In the genomic region with DNA sequence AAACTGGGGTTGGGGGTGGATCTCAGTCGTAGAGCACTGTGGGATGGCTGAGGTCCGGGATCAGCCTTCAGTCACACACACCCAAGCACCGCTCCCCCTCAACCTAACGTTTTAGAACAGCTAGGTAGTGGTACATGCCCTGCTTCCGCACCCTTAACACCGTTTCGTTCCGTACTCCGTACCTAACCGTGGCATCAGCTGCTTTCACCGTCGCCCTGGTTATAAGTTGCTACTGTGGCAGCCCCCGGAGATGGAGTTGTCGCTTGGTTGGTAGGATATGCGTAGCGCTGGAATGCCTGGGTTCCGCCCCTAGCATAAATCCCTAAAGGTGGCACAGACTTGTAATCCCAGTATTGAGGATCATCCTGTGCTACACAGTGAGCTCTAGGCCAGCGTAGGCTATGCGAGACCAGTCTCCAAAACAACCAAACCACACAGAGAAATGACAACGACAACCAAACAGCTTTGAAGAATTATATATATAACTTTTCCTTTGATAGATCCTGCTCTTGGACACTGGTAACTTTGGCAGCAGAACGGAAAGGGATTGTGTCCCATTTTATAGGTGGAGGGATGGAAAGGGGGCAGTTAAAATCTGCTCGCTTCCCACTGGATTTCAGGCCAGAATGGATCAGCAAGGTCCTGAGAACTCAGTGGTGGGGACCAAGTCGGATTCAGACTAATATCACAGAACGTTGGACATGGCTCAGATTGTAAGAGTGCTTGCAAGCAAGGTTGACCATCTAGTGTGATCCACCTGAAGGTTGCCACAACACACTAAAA, we compare ENCODE assay signal across 8 mouse cellular contexts. TPM values are rescaled to one million over a fixed set of nuclear protein-coding genes. Genes with fewer than 3 reads are reported as not detected.
DNase-seq lines count a peak whose midpoint lies in the region; ATAC-seq and TF ChIP-seq lines count a peak whose summit lies in the region.

A gene (minus strand): TSS at position 207 of the 783 bp plus-strand sequence.

- DNase-seq in cerebellum, postnatal 25 days: peak; percentile 43 to 49
- DNase-seq in cerebellum, adult 18-20 months: no peak
- peak; percentile 31 to 40 for DNase-seq in B cell, adult 2 months
- DNase-seq in left cerebral cortex, postnatal 14 days (ENCODE audit: low spot score in 2 of 2): no peak
- DNase-seq in midbrain, embryonic 11.5 days (ENCODE audit: low spot score, missing footprints): peak; percentile 92
- peak; percentile 46 for DNase-seq in thymus, postnatal 0 days (ENCODE audit: low spot score)

- ATAC-seq in heart, embryonic 12.5 days (ENCODE audit: insufficient number of reproducible peaks, low FRiP score): 0 out of 2 replicates have a peak, but pooled peaks have one; percentile 16
- no peak for ATAC-seq in midbrain, embryonic 11.5 days (ENCODE audit: low FRiP score)

- TF ChIP-seq CTCF in bone marrow, adult 2 months (IDR thresholded peaks at IDR 0.05; ENCODE audit: control insufficient read depth, insufficient read depth, low read length): no peak

- no peaks in the 10 kb centered on the region; the same call in 1 of the 2 replicates for H3K4me1 ChIP-seq in bone marrow, adult 2 months (ENCODE audit: control insufficient read depth, insufficient read depth, low read length)
- no peaks in the 10 kb centered on the region for H3K4me1 ChIP-seq in heart, embryonic 12.5 days (replicated peaks)
- H3K4me1 ChIP-seq in midbrain, embryonic 11.5 days (ENCODE audit: control insufficient read depth, insufficient read depth, low read length): peaks cover 5% of the 10 kb centered on the region; the same call in 1 of the 2 replicates

- no peaks in the 10 kb centered on the region for H3K9me3 ChIP-seq in heart, embryonic 12.5 days (replicated peaks)
- no peaks in the 10 kb centered on the region for H3K9me3 ChIP-seq in midbrain, embryonic 11.5 days (ENCODE audit: control insufficient read depth, low read length)

- peak within 1 kb of the TSS; percentile 85 for H3K4me2 ChIP-seq in heart, embryonic 12.5 days
- peak within 1 kb of the TSS; percentile 87 for H3K4me2 ChIP-seq in midbrain, embryonic 11.5 days

- intact Hi-C loops in left cerebral cortex, postnatal 14 days (cut with DNase I): loop anchor here (5.0 kb wide), 2 partner anchors 44 to 69 kb away; no protein-coding TSS in a partner anchor

- 6% methylated on average over 24 of the region's 24 CpGs for WGBS in bone marrow, adult 2 months
- 7% methylated on average over 24 of the region's 24 CpGs for WGBS in heart, embryonic 12.5 days
- 8% methylated on average over 24 of the region's 24 CpGs for WGBS in midbrain, embryonic 11.5 days

- H3K27ac ChIP-seq in bone marrow, adult 2 months (ENCODE audit: control insufficient read depth, insufficient read depth, low read depth, low read length, poor library complexity): no peak within 1 kb of the TSS
- H3K27ac ChIP-seq in heart, embryonic 12.5 days (ENCODE audit: poor library complexity, severe bottlenecking): 0 out of 2 replicates have a peak within 1 kb of the TSS, but pooled peaks have one; percentile 16
- H3K27ac ChIP-seq in midbrain, embryonic 11.5 days (ENCODE audit: low read depth, low read length): no peak within 1 kb of the TSS

- no peak for TF ChIP-seq POLR2A in bone marrow, adult 2 months (IDR thresholded peaks at IDR 0.05; ENCODE audit: borderline replicate concordance, control insufficient read depth, low read depth, low read length)

- peak within 1 kb of the TSS; percentile 75 for H3K4me3 ChIP-seq in bone marrow, adult 2 months (replicated peaks; ENCODE audit: control insufficient read depth, low read depth, low read length)
- peak within 1 kb of the TSS; percentile 65 for H3K4me3 ChIP-seq in heart, embryonic 12.5 days
- H3K4me3 ChIP-seq in midbrain, embryonic 11.5 days (ENCODE audit: low read depth, low read length): peak within 1 kb of the TSS; percentile 51

- peak within 1 kb of the TSS; percentile 84 for H3K9ac ChIP-seq in heart, embryonic 12.5 days
- H3K9ac ChIP-seq in midbrain, embryonic 11.5 days (ENCODE audit: low read length): peak within 1 kb of the TSS; percentile 67

- H3K36me3 ChIP-seq in heart, embryonic 12.5 days: no peaks in the 10 kb centered on the region
- no peaks in the 10 kb centered on the region for H3K36me3 ChIP-seq in midbrain, embryonic 11.5 days (ENCODE audit: control insufficient read depth, insufficient read depth, low read length)

- H3K27me3 ChIP-seq in heart, embryonic 12.5 days (replicated peaks): no peaks in the 10 kb centered on the region
- H3K27me3 ChIP-seq in midbrain, embryonic 11.5 days (ENCODE audit: control insufficient read depth, insufficient read depth, low read length): no peaks in the 10 kb centered on the region; the same call in 1 of the 2 replicates

RNA-seq across cellular contexts. Expression of the gene that starts here (rescaled TPM):
- polyA plus RNA-seq in bone marrow, adult 2 months (2011; ENCODE audit: insufficient read depth, insufficient read length, low replicate concordance, missing spikeins): 11.9 and 19.4 TPM in 2 replicates
- 4.7 and 4.8 TPM in 2 replicates for polyA plus RNA-seq in heart, embryonic 12.5 days (2016; fragmentation: Nextera tagmentation; extraction: Ambion mirVana)
- 10 to 100 TPM; 11.4 to 13.4 TPM for total RNA-seq in left cerebral cortex, postnatal 14 days (2021)
- polyA plus RNA-seq in midbrain, embryonic 11.5 days (2014; fragmentation: Nextera tagmentation; extraction: Ambion mirVana): 9.8 and 10.0 TPM in 2 replicates
- polyA plus RNA-seq in thymus, postnatal 0 days (2015; fragmentation: Nextera tagmentation; extraction: Ambion mirVana): 8.6 and 9.5 TPM in 2 replicates

Comparison
In these comparisons a context has a peak if more than half of its experiments do, and no peak if none do; other contexts are left out.
1. DNase-seq: peak in cerebellum, postnatal 25 days (2 of 2), B cell, adult 2 months (2 of 2), midbrain, embryonic 11.5 days (single experiment) and thymus, postnatal 0 days (single experiment); none in cerebellum, adult 18-20 months (0 of 2) and left cerebral cortex, postnatal 14 days (0 of 2).
2. Peak in every context shown above with its lines, with median percentiles within 50 percentile points of each other: H3K4me3 ChIP-seq.